ENCODE assay signal across 10 mouse cellular contexts in genomic region chr12:75893392-75893791, GRCm38 (mm10).
DNase-seq lines count a peak whose midpoint lies in the region; ATAC-seq and TF ChIP-seq lines count a peak whose summit lies in the region.
"Had no signal": no experiment of that assay in that cellular context is flagged by ENCODE, and none has a peak within 500 bp of the region (broad histone marks: within the 10 kb centered on the region; RNA-seq: fewer than 3 reads in every experiment).

No protein-coding gene starts in this region.

- POLR2A ChIA-PET in Patski (lab: Charles Lee) = no interaction called here

- ATAC-seq in intestine, postnatal 0 days = no peak
- ATAC-seq in intestine, embryonic 16.5 days = no peak
- ATAC-seq in Patski = no peak
- ATAC-seq in lung, embryonic 14.5 days (ENCODE audit: insufficient read depth) = no peak

- DNase-seq in CD4-positive helper T cell, adult 2 months (ENCODE audit: low read depth, low spot score) = peak; percentile 11
- DNase-seq in Patski (ENCODE audit: low read depth, low spot score) = no peak
- peak; percentile 66 for DNase-seq in lung, embryonic 14.5 days
- no peak for DNase-seq in testis, postnatal 14 days (ENCODE audit: low spot score)
- DNase-seq in right cerebral cortex, postnatal 36 days (ENCODE audit: low spot score in 2 of 2) = no peak
- DNase-seq: cerebellum, adult 18-20 months; layer of hippocampus, adult 9-11 months had no signal

- H3K36me3 ChIP-seq in intestine, postnatal 0 days (ENCODE audit: control insufficient read depth, insufficient read depth) = peaks cover 12% of the 10 kb centered on the region
- H3K36me3 ChIP-seq in intestine, embryonic 16.5 days (ENCODE audit: control insufficient read depth, insufficient read depth, low read length) = peaks cover 3% of the 10 kb centered on the region; the same call in 1 of the 2 replicates
- H3K36me3 ChIP-seq in lung, embryonic 14.5 days (ENCODE audit: insufficient read depth) = peaks cover 27% of the 10 kb centered on the region

- CTCF ChIA-PET in Patski (lab: Charles Lee) = interaction anchor here (0.7 to 4.3 kb wide), 11 partner anchors 15 to 148 kb away, joined by 3 to 19 read pairs (median 4); no protein-coding TSS in a partner anchor

- H3K4me1 ChIP-seq in intestine, postnatal 0 days (replicated peaks; ENCODE audit: control insufficient read depth, insufficient read depth, low read length) = no peaks in the 10 kb centered on the region
- H3K4me1 ChIP-seq in intestine, embryonic 16.5 days (ENCODE audit: control insufficient read depth, insufficient read depth, low read length) = no peaks in the 10 kb centered on the region
- no peaks in the 10 kb centered on the region for H3K4me1 ChIP-seq in lung, embryonic 14.5 days (ENCODE audit: insufficient read depth)
- H3K4me1 ChIP-seq: megakaryocyte, embryonic 14.5 days had no signal

- H3K4me2 ChIP-seq in intestine, postnatal 0 days (replicated peaks; ENCODE audit: low read depth) = no peak overlapping the region
- no peak overlapping the region for H3K4me2 ChIP-seq in intestine, embryonic 16.5 days (ENCODE audit: low read depth, low read length)
- H3K4me2 ChIP-seq in lung, embryonic 14.5 days = no peak overlapping the region

- in situ Hi-C loops in Patski (cut with MboI; ENCODE audit: low pct_unique_long_range_greater_than_20kb) = no loop called here

- TF ChIP-seq CTCF in intestine, postnatal 0 days (IDR thresholded peaks at IDR 0.05; ENCODE audit: low read depth) = peak; percentile 73
- peak; percentile 64 for TF ChIP-seq CTCF in Patski (IDR thresholded peaks at IDR 0.05)
- peak; percentile 58 for TF ChIP-seq CTCF in lung, embryonic 14.5 days (IDR thresholded peaks at IDR 0.05; ENCODE audit: low read depth)

- no peak overlapping the region for H3K4me3 ChIP-seq in intestine, postnatal 0 days (ENCODE audit: low read depth, low read length)
- H3K4me3 ChIP-seq in intestine, embryonic 16.5 days (ENCODE audit: low read length) = no peak overlapping the region
- no peak overlapping the region for H3K4me3 ChIP-seq in lung, embryonic 14.5 days (ENCODE audit: low read depth, low read length)
- H3K4me3 ChIP-seq: megakaryocyte, embryonic 14.5 days had no signal

- H3K9me3 ChIP-seq in intestine, postnatal 0 days (ENCODE audit: control insufficient read depth) = no peaks in the 10 kb centered on the region
- no peaks in the 10 kb centered on the region for H3K9me3 ChIP-seq in intestine, embryonic 16.5 days (ENCODE audit: control insufficient read depth, low read length)
- H3K9me3 ChIP-seq in lung, embryonic 14.5 days (ENCODE audit: low read depth, low read length) = no peaks in the 10 kb centered on the region
- H3K9me3 ChIP-seq: megakaryocyte, embryonic 14.5 days had no signal

- H3K27me3 ChIP-seq in intestine, postnatal 0 days (replicated peaks; ENCODE audit: control insufficient read depth, insufficient read depth, low read length) = no peaks in the 10 kb centered on the region
- no peaks in the 10 kb centered on the region for H3K27me3 ChIP-seq in intestine, embryonic 16.5 days (replicated peaks; ENCODE audit: control insufficient read depth, insufficient read depth, low read length)
- no peaks in the 10 kb centered on the region for H3K27me3 ChIP-seq in Patski
- no peaks in the 10 kb centered on the region for H3K27me3 ChIP-seq in lung, embryonic 14.5 days (ENCODE audit: insufficient read depth, low read length)
- H3K27me3 ChIP-seq: megakaryocyte, embryonic 14.5 days had no signal

- no peak overlapping the region for H3K9ac ChIP-seq in intestine, postnatal 0 days (ENCODE audit: low read depth, low read length)
- H3K9ac ChIP-seq in intestine, embryonic 16.5 days (ENCODE audit: low read depth, low read length) = no peak overlapping the region
- H3K9ac ChIP-seq in lung, embryonic 14.5 days = no peak overlapping the region

- 77% methylated on average over 5 of the region's 5 CpGs for WGBS in intestine, postnatal 0 days
- WGBS in intestine, embryonic 16.5 days = 81% methylated on average over 5 of the region's 5 CpGs
- 70% methylated on average over 5 of the region's 5 CpGs for WGBS in lung, embryonic 14.5 days

- H3K27ac ChIP-seq in intestine, postnatal 0 days (ENCODE audit: low read depth, low read length) = no peak overlapping the region
- no peak overlapping the region for H3K27ac ChIP-seq in intestine, embryonic 16.5 days (ENCODE audit: low read length)
- no peak overlapping the region for H3K27ac ChIP-seq in lung, embryonic 14.5 days (ENCODE audit: low read depth)

Comparison
In these comparisons a context has a peak if more than half of its experiments do, and no peak if none do; other contexts are left out.
1. DNase-seq: peak in CD4-positive helper T cell, adult 2 months (single experiment) and lung, embryonic 14.5 days (single experiment); none in Patski (single experiment), testis, postnatal 14 days (single experiment) and right cerebral cortex, postnatal 36 days (0 of 2).
2. Peak in every context shown above with its lines, with median percentiles within 50 percentile points of each other: CTCF ChIP-seq.